Mouse (Mus musculus) cerebellum, adult 9-10 months (tissue): ENCODE measurements around the gene Atxn7.

Experiments used
- DNase-seq: peaks from one replicate; pipeline ENCODE4 v3.0.0; 2022

Atxn7 gene

GRCm38 (mm10) chr14:14065142-14065498, 103.9 kb downstream of the Atxn7 start:
- DNase-seq, result no peak

DNA sequence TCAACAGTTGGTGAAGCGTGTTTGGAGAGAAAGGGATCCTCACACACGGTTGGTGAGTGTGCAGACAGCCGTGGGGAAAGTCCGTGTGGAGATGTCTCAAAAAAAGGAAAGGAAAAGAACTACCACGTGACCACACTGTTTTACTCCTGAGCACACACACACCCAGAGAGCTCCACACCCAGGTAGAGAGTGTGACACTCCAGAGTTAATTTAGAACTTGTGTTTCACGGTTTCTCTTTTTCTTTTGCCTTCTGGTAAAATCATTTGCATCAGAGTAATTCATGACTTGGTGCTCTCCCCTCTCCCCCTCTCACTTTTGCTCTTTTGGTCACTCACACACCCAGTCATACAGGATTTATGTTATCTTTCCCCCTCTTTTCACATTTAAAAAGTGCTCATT, 105.0 kb downstream of the Atxn7 start:
- DNase-seq, result no peak

DNA sequence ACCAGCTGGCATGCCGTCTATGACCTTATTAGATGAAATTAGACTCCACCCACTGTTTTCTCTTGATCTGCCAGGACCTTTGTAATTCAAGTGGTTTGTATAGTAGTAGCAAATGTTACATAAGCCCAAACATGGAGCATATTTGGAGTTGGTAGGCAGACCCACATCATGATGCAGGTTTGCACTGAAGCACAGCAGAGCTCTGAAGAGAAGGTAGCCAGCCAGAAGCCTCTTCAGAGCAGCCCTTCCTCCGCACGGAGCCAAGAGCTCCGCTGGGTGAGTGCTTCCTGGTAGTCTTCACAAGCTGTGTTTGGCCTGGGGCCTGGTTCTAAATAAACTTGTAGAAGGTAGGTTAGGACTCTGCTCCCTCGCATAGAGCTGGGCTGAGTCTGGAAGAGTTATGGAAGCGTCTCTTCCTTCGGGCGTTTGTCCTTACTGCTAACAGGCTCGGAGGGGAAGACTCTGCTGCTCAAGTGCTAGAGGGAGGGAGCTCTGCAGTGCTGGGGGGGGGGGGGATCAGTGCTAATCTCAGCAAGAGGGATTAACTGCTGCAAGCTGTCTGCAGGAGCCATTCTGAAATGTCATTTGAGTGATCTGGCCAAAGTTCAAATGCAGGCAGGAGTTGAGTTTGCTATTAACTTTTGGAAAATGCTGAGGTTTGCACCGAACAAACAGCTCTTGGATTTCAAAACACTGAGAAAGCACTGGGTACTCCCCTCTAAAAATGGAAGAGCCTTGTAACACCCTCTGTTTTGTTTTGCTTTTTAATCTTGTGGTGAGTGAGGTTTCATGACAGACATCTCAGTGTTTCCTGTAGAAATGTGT, 106.6 kb downstream of the Atxn7 start:
- peak; percentile 70 for DNase-seq

- no peak for DNase-seq
Measured at GRCm38 (mm10) chr14:14068553-14068952, 107.3 kb downstream of the Atxn7 start.

- DNase-seq, result no peak
Measured at GRCm38 (mm10) chr14:14070541-14071315, 109.5 kb downstream of the Atxn7 start.

DNA sequence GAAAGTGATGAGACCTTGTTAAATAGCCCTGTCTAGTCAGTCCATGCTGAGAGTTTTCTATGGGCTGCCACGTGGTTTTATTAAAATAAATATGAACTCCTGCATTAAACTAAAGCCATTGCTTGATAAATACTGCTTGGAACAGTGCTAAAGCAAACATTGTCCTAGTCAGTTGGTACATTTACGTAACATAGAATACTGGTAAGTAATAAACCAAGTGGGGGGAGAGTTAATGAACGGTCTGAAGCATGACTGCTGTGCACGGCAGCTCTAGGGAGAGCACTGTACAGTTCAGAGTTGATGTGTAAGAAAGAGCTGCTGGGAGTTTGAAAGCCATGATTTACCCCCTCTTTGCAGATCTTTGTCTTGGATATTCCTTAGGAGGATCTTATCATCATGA, 110.2 kb downstream of the Atxn7 start:
- no peak for DNase-seq

DNA sequence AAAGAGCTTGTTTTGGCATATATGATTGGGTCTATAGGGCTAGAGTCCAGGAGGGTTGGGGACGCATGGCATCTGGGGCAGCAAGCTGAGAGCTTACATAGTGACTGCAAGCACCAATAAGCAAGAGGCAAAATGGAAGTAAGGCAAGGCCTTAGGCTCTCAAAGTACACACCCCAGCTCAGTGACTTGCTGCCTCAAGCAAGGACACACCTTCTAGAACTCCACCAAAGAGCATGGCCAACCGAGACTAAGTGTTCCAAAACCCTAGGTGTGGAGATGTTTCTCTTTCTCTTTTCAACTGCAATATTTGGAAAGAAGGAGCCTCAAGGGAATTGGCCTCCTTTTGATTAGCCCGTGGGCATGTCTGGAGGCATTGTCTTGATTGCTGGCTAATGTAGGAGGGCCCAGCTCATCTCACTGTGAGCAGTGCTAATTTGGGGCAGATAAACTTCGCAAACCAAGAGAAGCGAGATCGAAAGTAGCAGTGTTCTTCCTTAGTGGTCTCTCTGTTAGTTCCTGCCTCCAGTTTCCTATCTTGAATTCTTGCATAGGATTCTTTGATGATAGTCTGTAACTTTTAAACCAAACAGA, 119.5 kb downstream of the Atxn7 start:
- no peak for DNase-seq

DNA sequence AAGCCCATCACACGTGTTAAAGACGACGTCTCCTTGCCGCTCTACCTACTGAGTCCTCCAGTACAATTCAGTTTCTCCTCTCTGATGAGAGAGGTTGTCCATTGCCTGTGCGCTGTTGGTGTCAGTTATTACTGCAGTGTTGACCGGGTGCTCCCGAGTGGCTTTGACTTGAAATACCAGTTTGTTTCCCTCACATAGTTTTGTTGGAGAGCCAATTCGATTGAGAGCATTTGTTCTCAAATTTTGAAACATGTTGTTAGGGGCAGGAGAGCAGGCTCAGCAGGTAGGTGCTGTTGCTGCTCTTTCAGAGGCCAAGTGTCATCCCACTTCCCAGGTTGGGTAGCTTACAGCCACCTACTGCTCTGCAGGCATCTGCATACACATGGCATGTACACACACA, 122.6 kb downstream of the Atxn7 start:
- no peak for DNase-seq

GRCm38 (mm10) chr14:14086711-14087263, 125.5 kb downstream of the Atxn7 start:
- DNase-seq, result no peak

GRCm38 (mm10) chr14:14087348-14087747, 126.1 kb downstream of the Atxn7 start:
- DNase-seq, result no peak

GRCm38 (mm10) chr14:14088016-14088791, 127.0 kb downstream of the Atxn7 start:
- DNase-seq, result no peak

DNA sequence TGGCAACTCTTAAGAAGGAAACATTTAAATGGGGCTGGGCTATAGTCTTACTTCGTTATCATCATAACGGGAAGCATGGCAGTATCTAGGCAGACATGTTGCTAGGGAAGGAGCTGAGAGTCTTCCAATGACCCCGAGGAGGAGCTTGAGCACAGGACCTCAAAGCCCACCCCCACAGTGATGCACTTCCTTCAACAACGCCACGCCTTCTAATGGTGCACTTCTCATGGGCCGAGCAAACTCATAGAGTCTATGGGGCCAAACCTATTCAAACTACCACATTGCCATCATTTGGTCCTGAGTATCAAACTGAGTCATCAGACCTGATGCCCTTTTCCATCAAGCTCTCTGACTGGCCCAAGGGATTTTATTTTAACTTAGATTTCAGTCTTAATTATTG, 129.3 kb downstream of the Atxn7 start:
- DNase-seq, result no peak

- peak; percentile 95 for DNase-seq
Measured at GRCm38 (mm10) chr14:14098330-14098980, 137.2 kb downstream of the Atxn7 start.

- no peak for DNase-seq
Measured at GRCm38 (mm10) chr14:14100773-14101280, 139.6 kb downstream of the Atxn7 start.

DNA sequence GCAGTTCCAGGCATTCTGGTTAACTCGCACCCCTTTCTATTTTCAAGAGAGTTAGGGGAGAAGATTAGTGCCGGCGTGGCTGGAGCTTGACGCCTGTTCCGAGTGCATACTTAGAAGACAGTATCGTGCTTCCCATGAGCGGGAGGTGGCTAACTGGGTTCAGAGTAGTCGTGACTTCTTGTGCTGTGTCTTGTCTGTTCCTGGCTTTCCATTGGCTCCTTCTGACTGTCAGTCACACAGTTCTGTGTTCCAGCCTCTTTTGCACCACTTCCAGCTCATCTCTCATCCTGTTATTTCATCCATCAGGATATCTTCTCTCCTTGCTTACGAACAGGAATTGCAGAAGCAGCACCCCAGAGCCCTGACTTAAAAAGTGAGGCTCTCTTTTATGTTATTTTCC, 140.1 kb downstream of the Atxn7 start:
- DNase-seq, result no peak

- DNase-seq, result no peak
Measured at GRCm38 (mm10) chr14:14104213-14104929, 143.1 kb downstream of the Atxn7 start.

- DNase-seq, result no peak
Measured at GRCm38 (mm10) chr14:14104930-14105318, 143.7 kb downstream of the Atxn7 start.

DNA sequence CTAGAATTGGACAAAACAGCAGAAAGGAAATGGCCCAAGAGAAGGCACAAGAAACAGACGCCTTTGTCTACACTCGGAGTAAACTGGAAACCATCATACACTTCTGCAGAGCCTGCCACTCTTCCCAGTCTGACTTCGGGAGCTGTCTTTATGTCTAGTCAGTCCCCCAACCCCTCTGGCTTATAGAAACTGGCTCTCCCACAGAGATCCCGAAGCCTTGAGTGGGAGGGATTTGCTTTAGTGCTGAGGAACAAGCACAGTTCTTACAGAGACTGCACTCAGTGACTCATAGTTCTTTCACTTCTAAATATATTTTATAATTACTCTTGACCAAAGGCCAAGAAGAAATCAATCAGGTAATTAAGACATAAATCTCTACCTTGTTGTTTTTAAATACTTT, 149.5 kb downstream of the Atxn7 start:
- DNase-seq, result no peak

GRCm38 (mm10) chr14:14120230-14121096, 159.2 kb downstream of the Atxn7 start, which contains the start of gene Psmd6:
Gene Psmd6, minus strand, starts transcription at chr14:14120984.
- DNase-seq, result peak; percentile 91
